Mouse (Mus musculus) forebrain, embryonic 15.5 days (tissue): ENCODE data around the gene Spata2. TPM values are rescaled to one million over a fixed set of nuclear protein-coding genes. Genes with fewer than 3 reads are reported as not detected.

Source experiments
- ATAC-seq: fragments of 200-750 bp; cut with Nextera tagmentation; replicated peaks from 2 replicates; pipeline ENCODE4 v1.8.0; 2017; ENCODE audit warnings: mild to moderate bottlenecking, moderate TSS enrichment, moderate library complexity
- H3K27ac ChIP-seq: fragments of 300-500 bp; sonication (generic); replicated peaks from 2 replicates; pipeline ENCODE4 v1.5.1; 2015; ENCODE audit warnings: mild to moderate bottlenecking, inconsistent platforms
- H3K27me3 ChIP-seq: fragments of 300-500 bp; sonication (generic); 2 replicates; pipeline ENCODE4 v1.6.1; 2015; ENCODE audit warnings: inconsistent platforms
- H3K36me3 ChIP-seq: fragments of 300-500 bp; sonication (generic); 2 replicates; pipeline ENCODE4 v1.6.1; 2015; ENCODE audit warnings: mild to moderate bottlenecking, inconsistent platforms
- H3K4me1 ChIP-seq: fragments of 300-500 bp; sonication (generic); 2 replicates; pipeline ENCODE4 v1.6.1; 2015; ENCODE audit warnings: inconsistent platforms
- H3K4me2 ChIP-seq: fragments of 300-500 bp; sonication (generic); replicated peaks from 2 replicates; pipeline ENCODE4 v1.6.1; 2015; ENCODE audit warnings: mild to moderate bottlenecking, inconsistent platforms
- H3K4me3 ChIP-seq: fragments of 300-500 bp; sonication (generic); 2 replicates; pipeline ENCODE4 v1.5.1; 2015; ENCODE audit warnings: mild to moderate bottlenecking, inconsistent platforms
- H3K9ac ChIP-seq: fragments of 300-500 bp; sonication (generic); replicated peaks from 2 replicates; pipeline ENCODE4 v1.6.1; 2015; ENCODE audit warnings: mild to moderate bottlenecking, inconsistent platforms
- H3K9me3 ChIP-seq: fragments of 300-500 bp; sonication (generic); 2 replicates; pipeline ENCODE4 v1.6.1; 2016; ENCODE audit warnings: inconsistent platforms
- WGBS: fragments of 180-500 bp; shearing (Covaris S2); methylation state at CpG from one replicate; pipeline ENCODE4 v1.1.7; 2015; ENCODE audit warnings: mixed read lengths; 5-methylcytosine and 5-hydroxymethylcytosine counted together
- polyA plus RNA-seq: library from polyadenylated mRNA; unstranded; fragments of >200 nt; fragmentation: Nextera tagmentation; extraction: Ambion mirVana; gene quantifications from 2 replicates; pipeline ENCODE4 v1.2.1, GENCODE M21; 2015

The Spata2 gene
- polyA plus RNA-seq, 1 experiment from 2014 or later = 32.6 TPM

GRCm38 (mm10) chr2:167532131-167532530 lies 39.4 kb upstream of the Spata2 start:
- Histone ChIP-seq H3K27ac (no peak overlapping the region), H3K36me3 (no peaks in the 10 kb centered on the region), H3K4me1 (peaks cover 1% of the 10 kb centered on the region), H3K9me3 (no peaks in the 10 kb centered on the region), H3K4me2 (no peak overlapping the region), H3K9ac (no peak overlapping the region), H3K27me3 (peaks cover 10% of the 10 kb centered on the region), H3K4me3 (no peak overlapping the region)
- 22% methylated on average over 13 of the region's 13 CpGs for WGBS
- ATAC-seq = no peak

GRCm38 (mm10) chr2:167530536-167530935 lies 37.8 kb upstream of the Spata2 start:
- Histone ChIP-seq H3K27me3 (no peaks in the 10 kb centered on the region; the same call in 1 of the 2 replicates), H3K4me1 (no peaks in the 10 kb centered on the region), H3K9ac (no peak overlapping the region), H3K27ac (no peak overlapping the region), H3K36me3 (no peaks in the 10 kb centered on the region), H3K9me3 (no peaks in the 10 kb centered on the region), H3K4me3 (no peak overlapping the region), H3K4me2 (no peak overlapping the region)
- WGBS = 78% methylated on average over 4 of the region's 4 CpGs
- no peak for ATAC-seq

GRCm38 (mm10) chr2:167529935-167530513 lies 37.3 kb upstream of the Spata2 start:
- Histone ChIP-seq H3K36me3 (no peaks in the 10 kb centered on the region), H3K4me3 (no peak overlapping the region), H3K4me1 (no peaks in the 10 kb centered on the region), H3K4me2 (no peak overlapping the region), H3K27me3 (no peaks in the 10 kb centered on the region; the same call in 1 of the 2 replicates), H3K9me3 (no peaks in the 10 kb centered on the region), H3K27ac (no peak overlapping the region), H3K9ac (no peak overlapping the region)
- WGBS = 26% methylated on average over 5 of the region's 5 CpGs
- no peak for ATAC-seq

GRCm38 (mm10) chr2:167528278-167528677 lies 35.6 kb upstream of the Spata2 start:
- no peak overlapping the region for H3K4me2 ChIP-seq
- H3K4me1 ChIP-seq = no peaks in the 10 kb centered on the region
- no peak for ATAC-seq
- H3K9me3 ChIP-seq = no peaks in the 10 kb centered on the region
- H3K36me3 ChIP-seq = no peaks in the 10 kb centered on the region
- H3K27ac ChIP-seq = no peak overlapping the region
- WGBS = 2% methylated on average over 5 of the region's 5 CpGs
- no peaks in the 10 kb centered on the region for H3K27me3 ChIP-seq
- no peak overlapping the region for H3K4me3 ChIP-seq
- H3K9ac ChIP-seq = no peak overlapping the region

- Histone ChIP-seq H3K27ac (no peak overlapping the region), H3K27me3 (no peaks in the 10 kb centered on the region), H3K9me3 (no peaks in the 10 kb centered on the region), H3K9ac (no peak overlapping the region), H3K4me1 (no peaks in the 10 kb centered on the region), H3K4me2 (no peak overlapping the region), H3K36me3 (peaks cover 49% of the 10 kb centered on the region), H3K4me3 (no peak overlapping the region)
- no peak for ATAC-seq
- 81% methylated on average over 5 of the region's 5 CpGs for WGBS
These were observed 27.0 kb upstream of the Spata2 start for GRCm38 (mm10) chr2:167519606-167520252.

GRCm38 (mm10) chr2:167515688-167516087 lies 23.0 kb upstream of the Spata2 start:
- no peak overlapping the region for H3K4me2 ChIP-seq
- 91% methylated on average over 5 of the region's 5 CpGs for WGBS
- H3K27me3 ChIP-seq = no peaks in the 10 kb centered on the region

GRCm38 (mm10) chr2:167514641-167515040 lies 22.0 kb upstream of the Spata2 start:
- no peak for ATAC-seq
- Histone ChIP-seq H3K27me3 (no peaks in the 10 kb centered on the region), H3K9ac (no peak overlapping the region), H3K36me3 (peaks cover 89% of the 10 kb centered on the region), H3K9me3 (no peaks in the 10 kb centered on the region), H3K4me1 (no peaks in the 10 kb centered on the region), H3K4me3 (no peak overlapping the region), H3K27ac (no peak overlapping the region), H3K4me2 (no peak overlapping the region)
- 98% methylated on average over 4 of the region's 4 CpGs for WGBS

More at GRCm38 (mm10) chr2:167515688-167516087, 23.0 kb upstream of the Spata2 start:
- H3K27ac ChIP-seq = no peak overlapping the region
- no peaks in the 10 kb centered on the region for H3K4me1 ChIP-seq
- no peak for ATAC-seq
- H3K4me3 ChIP-seq = no peak overlapping the region
- no peaks in the 10 kb centered on the region for H3K9me3 ChIP-seq
- peaks cover 88% of the 10 kb centered on the region for H3K36me3 ChIP-seq
- H3K9ac ChIP-seq = no peak overlapping the region

- peaks cover 93% of the 10 kb centered on the region for H3K36me3 ChIP-seq
- WGBS = 94% methylated on average over 5 of the region's 5 CpGs
- no peak for ATAC-seq
These were observed 20.3 kb upstream of the Spata2 start for GRCm38 (mm10) chr2:167512970-167513369.

GRCm38 (mm10) chr2:167512365-167512764 lies 19.7 kb upstream of the Spata2 start:
- Histone ChIP-seq H3K4me1 (0 out of 2 replicates have a peak, but pooled peaks cover 5% of the 10 kb centered on the region), H3K9ac (no peak overlapping the region), H3K9me3 (no peaks in the 10 kb centered on the region), H3K4me3 (no peak overlapping the region), H3K4me2 (no peak overlapping the region), H3K27ac (no peak overlapping the region), H3K36me3 (peaks cover 93% of the 10 kb centered on the region), H3K27me3 (no peaks in the 10 kb centered on the region)
- ATAC-seq = no peak
- WGBS = 96% methylated on average over 9 of the region's 9 CpGs

More at GRCm38 (mm10) chr2:167512970-167513369, 20.3 kb upstream of the Spata2 start:
- H3K4me3 ChIP-seq = no peak overlapping the region
- no peaks in the 10 kb centered on the region for H3K4me1 ChIP-seq
- no peak overlapping the region for H3K9ac ChIP-seq
- H3K27me3 ChIP-seq = no peaks in the 10 kb centered on the region
- H3K4me2 ChIP-seq = no peak overlapping the region
- no peaks in the 10 kb centered on the region for H3K9me3 ChIP-seq
- no peak overlapping the region for H3K27ac ChIP-seq

- WGBS = 92% methylated on average over 3 of the region's 3 CpGs
- Histone ChIP-seq H3K4me1 (peaks cover 24% of the 10 kb centered on the region), H3K36me3 (peaks cover 79% of the 10 kb centered on the region), H3K4me3 (no peak overlapping the region), H3K27ac (no peak overlapping the region), H3K27me3 (no peaks in the 10 kb centered on the region), H3K9me3 (no peaks in the 10 kb centered on the region), H3K9ac (no peak overlapping the region), H3K4me2 (no peak overlapping the region)
- ATAC-seq = no peak
These were observed 17.8 kb upstream of the Spata2 start for GRCm38 (mm10) chr2:167510485-167510884.

- Histone ChIP-seq H3K36me3 (peaks cover 61% of the 10 kb centered on the region), H3K4me3 (no peak overlapping the region), H3K27ac (no peak overlapping the region), H3K9ac (no peak overlapping the region), H3K9me3 (no peaks in the 10 kb centered on the region), H3K4me1 (peaks cover 39% of the 10 kb centered on the region), H3K4me2 (no peak overlapping the region), H3K27me3 (no peaks in the 10 kb centered on the region)
- 93% methylated on average over 4 of the region's 4 CpGs for WGBS
- ATAC-seq = no peak
These were observed 15.9 kb upstream of the Spata2 start for GRCm38 (mm10) chr2:167508569-167508968.

- no peaks in the 10 kb centered on the region for H3K27me3 ChIP-seq
- no peak for ATAC-seq
- no peak overlapping the region for H3K4me3 ChIP-seq
- H3K4me1 ChIP-seq = peaks cover 43% of the 10 kb centered on the region
- 92% methylated on average over 3 of the region's 3 CpGs for WGBS
- no peaks in the 10 kb centered on the region for H3K9me3 ChIP-seq
- no peak overlapping the region for H3K4me2 ChIP-seq
- H3K36me3 ChIP-seq = peaks cover 54% of the 10 kb centered on the region
- no peak overlapping the region for H3K27ac ChIP-seq
- no peak overlapping the region for H3K9ac ChIP-seq
These were observed 15.2 kb upstream of the Spata2 start for GRCm38 (mm10) chr2:167507719-167508385.
